Mouse (Mus musculus): ENCODE measurements around the gene Ahdc1. TPM values are rescaled to one million over a fixed set of nuclear protein-coding genes. Genes with fewer than 3 reads are reported as not detected.

Ahdc1 gene
- 2.3 TPM for polyA plus RNA-seq (2014; fragmentation: Illumina TruSeq; extraction: RNeasy Lipid Tissue Mini Kit (QIAGEN cat#74804); ENCODE audit: low read depth, low replicate concordance)

DNA sequence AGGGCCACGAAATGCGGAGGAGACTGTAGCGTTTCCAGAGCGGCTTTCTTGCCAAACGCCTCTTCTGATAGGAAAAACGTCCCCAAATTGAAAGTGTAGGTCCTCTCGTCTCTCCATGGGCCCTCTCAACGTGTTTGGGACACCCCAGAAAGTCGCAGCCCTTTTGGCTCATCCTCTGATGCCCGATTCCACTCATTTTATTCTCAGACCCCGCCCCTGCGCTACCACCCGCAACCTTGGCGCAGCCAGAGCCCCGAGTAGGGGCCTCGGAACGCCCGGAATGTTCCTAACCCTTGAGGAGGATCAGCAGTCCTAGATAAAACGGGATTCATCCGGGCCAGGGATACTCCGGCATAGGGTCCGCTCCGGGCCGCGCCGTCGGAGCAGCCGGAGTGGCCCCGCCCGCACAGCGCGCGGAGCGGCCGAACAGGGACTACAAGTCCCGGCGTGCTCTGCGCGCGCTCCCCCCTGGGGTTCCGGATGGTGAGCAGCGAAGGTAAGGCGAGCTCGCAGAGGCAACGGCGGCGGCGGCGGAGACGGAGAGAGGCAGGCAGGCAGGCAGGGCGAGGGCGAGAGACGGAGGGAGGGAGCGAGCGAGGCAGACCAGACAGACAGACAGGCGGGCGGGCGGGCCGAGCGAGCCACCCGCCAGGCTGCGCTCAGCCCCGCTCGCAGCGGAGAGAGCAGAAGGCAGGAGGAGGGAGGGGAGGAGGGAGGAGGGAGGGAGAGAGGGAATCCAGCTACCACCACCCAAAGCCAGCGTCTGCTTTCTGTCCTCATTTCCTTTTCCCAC lies at the start of gene Ahdc1:
TSS of gene Ahdc1 (plus strand) at position 233 of the 793 bp plus-strand sequence.

DNA sequence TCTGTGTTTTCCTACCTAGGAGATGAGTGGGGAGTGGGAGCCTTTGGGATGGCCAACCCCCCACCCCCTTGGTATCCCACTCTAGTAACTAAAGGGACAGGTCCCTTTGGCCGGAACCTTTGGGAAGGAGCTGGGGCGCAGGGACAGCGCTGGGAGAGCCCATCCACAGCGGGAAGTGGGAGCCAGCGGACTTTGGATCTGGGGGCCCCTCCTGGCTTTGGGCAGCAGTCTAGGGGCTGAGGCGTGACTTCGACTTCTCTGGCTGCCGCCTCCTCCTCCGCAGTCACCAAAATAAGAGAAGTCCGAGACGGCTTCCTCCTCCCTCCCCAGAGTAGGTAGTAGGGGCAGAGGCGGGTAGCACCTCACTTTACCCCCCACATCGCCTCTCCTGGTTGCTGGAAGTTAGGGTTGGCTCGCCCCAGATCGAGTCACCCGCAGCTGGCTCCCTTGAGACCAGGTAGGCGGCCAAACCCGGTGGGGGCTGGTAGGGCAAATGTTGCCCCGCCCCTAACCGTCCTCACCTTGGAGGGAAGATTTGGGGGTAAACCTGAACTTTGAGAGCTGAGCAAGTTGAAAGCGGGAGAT lies 37.2 kb upstream of the Ahdc1 start, which contains the start of gene Fgr:
TSS of gene Fgr (plus strand) at position 282 of the 585 bp plus-strand sequence.

Other genes starting within 250 kb of the Ahdc1 start
- gene Rpa2, start 242.9 kb upstream of the Ahdc1 start, polyA plus RNA-seq (2014; fragmentation: Illumina TruSeq; extraction: RNeasy Lipid Tissue Mini Kit (QIAGEN cat#74804); ENCODE audit: low read depth, low replicate concordance) = 11.9 TPM
- 0.18 TPM for gene Themis2, start 214.9 kb upstream of the Ahdc1 start, polyA plus RNA-seq (2014; fragmentation: Illumina TruSeq; extraction: RNeasy Lipid Tissue Mini Kit (QIAGEN cat#74804); ENCODE audit: low read depth, low replicate concordance)
- 9.0 TPM for gene Ppp1r8, start 168.1 kb upstream of the Ahdc1 start, polyA plus RNA-seq (2014; fragmentation: Illumina TruSeq; extraction: RNeasy Lipid Tissue Mini Kit (QIAGEN cat#74804); ENCODE audit: low read depth, low replicate concordance)
- gene Stx12, start 126.8 kb upstream of the Ahdc1 start, polyA plus RNA-seq (2014; fragmentation: Illumina TruSeq; extraction: RNeasy Lipid Tissue Mini Kit (QIAGEN cat#74804); ENCODE audit: low read depth, low replicate concordance) = 68.1 TPM
- gene Fam76a, start 88.7 kb upstream of the Ahdc1 start, polyA plus RNA-seq (2014; fragmentation: Illumina TruSeq; extraction: RNeasy Lipid Tissue Mini Kit (QIAGEN cat#74804); ENCODE audit: low read depth, low replicate concordance) = 330 TPM
- gene Fgr, start 37.2 kb upstream of the Ahdc1 start, polyA plus RNA-seq (2014; fragmentation: Illumina TruSeq; extraction: RNeasy Lipid Tissue Mini Kit (QIAGEN cat#74804); ENCODE audit: low read depth, low replicate concordance) = 0.29 TPM
- 135 TPM for gene Wasf2, start 119.2 kb downstream of the Ahdc1 start, polyA plus RNA-seq (2014; fragmentation: Illumina TruSeq; extraction: RNeasy Lipid Tissue Mini Kit (QIAGEN cat#74804); ENCODE audit: low read depth, low replicate concordance)
- gene Cd164l2, start 200.9 kb downstream of the Ahdc1 start, polyA plus RNA-seq (2014; fragmentation: Illumina TruSeq; extraction: RNeasy Lipid Tissue Mini Kit (QIAGEN cat#74804); ENCODE audit: low read depth, low replicate concordance) = not detected
- gene Gpr3, start 201.3 kb downstream of the Ahdc1 start, polyA plus RNA-seq (2014; fragmentation: Illumina TruSeq; extraction: RNeasy Lipid Tissue Mini Kit (QIAGEN cat#74804); ENCODE audit: low read depth, low replicate concordance) = 0.53 TPM
- gene Map3k6, start 229.6 kb downstream of the Ahdc1 start, polyA plus RNA-seq (2014; fragmentation: Illumina TruSeq; extraction: RNeasy Lipid Tissue Mini Kit (QIAGEN cat#74804); ENCODE audit: low read depth, low replicate concordance) = 0.53 TPM